Mouse (Mus musculus): ENCODE data around the gene Parvb.
A peak's percentile ranks its signal among the peaks of the same experiment; 100 is the strongest.

The Parvb gene

GRCm38 (mm10) chr15:84328870-84329269 is 97.0 kb downstream of the Parvb start:
- no peak for DNase-seq

GRCm38 (mm10) chr15:84329940-84330339 is 98.1 kb downstream of the Parvb start:
- DNase-seq = no peak

GRCm38 (mm10) chr15:84331066-84331612 is 99.3 kb downstream of the Parvb start:
- DNase-seq = no peak

GRCm38 (mm10) chr15:84336281-84336817 is 104.5 kb downstream of the Parvb start:
- no peak for DNase-seq

- DNase-seq = peak; percentile 75
These were observed 105.8 kb downstream of the Parvb start for GRCm38 (mm10) chr15:84337599-84337998.

- DNase-seq = peak; percentile 78
These were observed 109.1 kb downstream of the Parvb start for GRCm38 (mm10) chr15:84340926-84341325.

- no peak for DNase-seq
These were observed 116.9 kb downstream of the Parvb start for GRCm38 (mm10) chr15:84348769-84349168.

GRCm38 (mm10) chr15:84349915-84350738 is 118.3 kb downstream of the Parvb start:
- DNase-seq = peak; percentile 84

GRCm38 (mm10) chr15:84351342-84351741 is 119.5 kb downstream of the Parvb start:
- DNase-seq = no peak

- DNase-seq = peak; percentile 83
These were observed 120.3 kb downstream of the Parvb start for GRCm38 (mm10) chr15:84351915-84352844.

- no peak for DNase-seq
These were observed 123.2 kb downstream of the Parvb start for GRCm38 (mm10) chr15:84355081-84355480.

- DNase-seq = peak; percentile 77
These were observed 132.9 kb downstream of the Parvb start for GRCm38 (mm10) chr15:84364746-84365145.

Data from heart, adult 11 months (tissue).